Mouse (Mus musculus): Measurements from ENCODE around the gene Nptxr. TPM values are rescaled to one million over a fixed set of nuclear protein-coding genes. Genes with fewer than 3 reads are reported as not detected.
"Not testable (repeated sequence)": the region's sequence is repeated elsewhere in the genome, so short reads cannot be mapped to it uniquely, and the experiment has no call there.

Nptxr gene
- total RNA-seq, 2 experiments from 2014 or later, result 878 to 953 TPM

GRCm38 (mm10) chr15:79823588-79824280 is 19.2 kb upstream of the Nptxr start:
- peak in 1 of 2 experiments; percentile 19 for DNase-seq (ENCODE audit: low spot score in 2 of 2)

- no peak for DNase-seq (ENCODE audit: low spot score in 2 of 2)
Observed at GRCm38 (mm10) chr15:79822265-79823199, 18.0 kb upstream of the Nptxr start.

DNA sequence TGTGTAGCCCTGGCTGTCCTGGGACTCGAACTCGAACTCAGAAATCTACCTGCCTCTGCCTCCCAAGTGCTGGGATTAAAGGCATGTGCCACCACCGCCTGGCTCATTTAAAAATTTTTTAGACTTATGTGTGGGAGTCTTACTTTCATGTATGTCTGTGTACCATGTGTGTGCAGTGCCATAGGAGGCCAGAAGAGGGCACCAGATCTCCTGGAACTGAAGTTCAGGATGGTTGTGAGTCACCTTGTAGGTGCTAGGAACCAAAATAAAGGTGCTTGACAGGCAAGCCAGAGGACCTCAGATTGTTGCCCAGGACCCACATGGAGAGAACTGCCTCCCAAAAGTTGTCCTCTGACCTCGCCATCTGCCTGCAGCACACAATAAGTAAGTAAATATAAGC is 13.8 kb upstream of the Nptxr start:
- no peak for DNase-seq (ENCODE audit: low spot score in 2 of 2)

GRCm38 (mm10) chr15:79813666-79814258 is 9.2 kb upstream of the Nptxr start:
- DNase-seq (ENCODE audit: low spot score in 2 of 2), result no peak

- not testable (repeated sequence) for DNase-seq (ENCODE audit: low spot score in 2 of 2)
Observed at GRCm38 (mm10) chr15:79812840-79813239, 8.3 kb upstream of the Nptxr start.

DNA sequence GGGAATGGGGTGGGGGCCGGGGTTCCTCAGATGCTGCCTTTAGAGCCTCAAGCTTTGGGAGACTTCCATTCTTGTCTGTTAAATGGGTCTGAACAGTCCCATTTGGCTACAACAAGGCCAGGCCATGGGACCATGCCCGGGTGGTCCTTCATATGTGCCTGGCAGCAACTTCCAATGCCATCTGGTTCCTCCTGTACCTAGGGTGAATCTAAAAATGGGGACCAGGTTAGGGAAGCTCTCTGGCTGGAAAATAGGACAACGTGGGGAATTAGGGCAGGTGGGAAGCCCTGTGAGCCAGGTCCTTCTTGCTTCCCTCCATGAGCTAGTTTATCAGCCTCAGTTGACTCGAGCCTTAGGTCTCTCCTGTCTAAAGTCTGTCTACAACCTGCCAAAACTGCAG is 6.4 kb upstream of the Nptxr start:
- DNase-seq (ENCODE audit: low spot score in 2 of 2), result no peak

DNA sequence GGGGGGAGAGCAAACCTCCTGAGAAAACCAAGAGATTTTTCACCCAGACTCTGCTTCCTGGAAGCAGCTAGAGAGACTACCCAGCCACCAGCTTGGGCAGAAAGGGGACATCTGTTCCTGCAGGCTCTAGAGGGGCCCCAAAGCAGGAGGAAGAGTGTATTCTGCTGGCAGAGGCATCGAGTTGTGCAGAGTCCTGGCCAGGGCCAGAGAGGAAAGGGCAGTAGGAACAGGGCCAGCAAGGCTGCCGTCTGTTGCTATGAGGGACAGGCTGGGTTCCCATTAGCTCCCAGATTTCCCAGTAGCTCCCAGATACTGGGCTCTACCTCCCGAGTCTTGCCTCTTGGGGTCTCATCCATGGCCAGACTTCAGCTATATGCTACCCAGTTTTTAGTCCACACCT is 5.5 kb upstream of the Nptxr start:
- no peak for DNase-seq (ENCODE audit: low spot score in 2 of 2)

GRCm38 (mm10) chr15:79808658-79809057 is 4.1 kb upstream of the Nptxr start:
- no peak for DNase-seq (ENCODE audit: low spot score in 2 of 2)

GRCm38 (mm10) chr15:79808114-79808513 is 3.5 kb upstream of the Nptxr start:
- peak in 1 of 2 experiments; percentile 22 for DNase-seq (ENCODE audit: low spot score in 2 of 2)

GRCm38 (mm10) chr15:79807050-79807449 is 2.5 kb upstream of the Nptxr start:
- DNase-seq (ENCODE audit: low spot score in 2 of 2), result no peak

GRCm38 (mm10) chr15:79805246-79805645 is 680 bp upstream of the Nptxr start:
- DNase-seq (ENCODE audit: low spot score in 2 of 2), result no peak

DNA sequence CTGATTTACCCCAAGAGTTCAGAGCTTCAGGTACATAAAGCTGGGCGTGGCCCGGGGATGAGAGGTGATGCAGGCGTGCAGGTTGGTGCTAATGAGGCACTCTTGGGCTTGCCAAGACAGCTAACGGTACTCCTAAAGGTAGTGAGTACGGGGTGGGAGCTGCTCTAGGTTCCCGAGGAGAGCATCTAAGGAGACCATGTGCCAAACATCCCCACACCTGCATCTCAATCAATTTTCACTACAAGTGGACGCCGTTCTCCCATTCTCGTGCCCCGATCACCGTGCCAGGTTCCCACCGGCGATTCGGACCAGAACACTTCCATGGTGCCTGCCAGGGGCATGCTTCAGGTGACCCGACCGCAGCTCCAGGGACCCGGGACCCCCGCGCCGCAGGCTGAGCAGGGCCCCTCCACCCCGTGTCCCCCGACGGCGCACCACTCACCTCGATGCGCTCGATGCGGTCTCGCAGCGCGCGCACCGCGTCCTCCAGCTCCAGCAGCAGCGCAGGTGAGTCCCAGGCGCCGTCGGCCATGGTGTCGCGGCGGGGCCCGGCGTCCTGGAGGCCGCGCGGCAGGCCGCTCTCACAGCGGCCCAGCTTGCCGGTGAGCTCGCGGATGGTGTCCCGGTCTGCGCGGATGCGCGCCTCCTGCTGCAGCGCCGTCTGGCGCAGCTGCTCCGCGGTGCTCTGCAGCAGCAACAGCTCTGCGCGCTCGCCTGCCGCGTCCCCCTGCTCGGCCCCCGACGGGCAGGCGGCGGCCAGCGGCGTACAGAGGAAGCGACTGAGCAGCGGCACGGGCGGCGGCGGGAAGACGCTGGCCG is 824 bp downstream of the Nptxr start:
- DNase-seq (ENCODE audit: low spot score in 2 of 2), result no peak

- no peak for DNase-seq (ENCODE audit: low spot score in 2 of 2)
Observed at GRCm38 (mm10) chr15:79802304-79802703, 2.3 kb downstream of the Nptxr start.

- no peak for DNase-seq (ENCODE audit: low spot score in 2 of 2)
Observed at GRCm38 (mm10) chr15:79801646-79802045, 2.9 kb downstream of the Nptxr start.

DNA sequence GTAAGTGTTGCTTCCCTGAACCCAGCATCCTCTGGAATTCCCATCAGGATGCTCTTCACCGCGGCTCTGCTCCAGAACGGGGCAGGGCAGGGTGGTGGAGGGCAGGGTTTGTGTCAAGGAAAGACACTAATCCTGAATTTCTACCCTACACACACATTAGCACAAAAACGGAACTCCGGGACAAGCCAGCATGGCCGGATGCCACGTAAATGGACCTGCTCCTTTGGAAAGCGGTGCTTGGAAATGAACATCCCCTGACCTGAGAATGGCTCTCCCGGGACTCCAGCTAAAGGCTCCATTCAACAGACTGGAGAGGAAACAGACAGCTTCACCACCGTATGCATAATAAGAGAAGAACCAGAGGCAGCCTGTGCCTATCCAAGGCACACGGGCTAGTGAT is 3.9 kb downstream of the Nptxr start:
- DNase-seq (ENCODE audit: low spot score in 2 of 2), result no peak

- DNase-seq (ENCODE audit: low spot score in 2 of 2), result no peak
Observed at GRCm38 (mm10) chr15:79798591-79798990, 6.0 kb downstream of the Nptxr start.

DNA sequence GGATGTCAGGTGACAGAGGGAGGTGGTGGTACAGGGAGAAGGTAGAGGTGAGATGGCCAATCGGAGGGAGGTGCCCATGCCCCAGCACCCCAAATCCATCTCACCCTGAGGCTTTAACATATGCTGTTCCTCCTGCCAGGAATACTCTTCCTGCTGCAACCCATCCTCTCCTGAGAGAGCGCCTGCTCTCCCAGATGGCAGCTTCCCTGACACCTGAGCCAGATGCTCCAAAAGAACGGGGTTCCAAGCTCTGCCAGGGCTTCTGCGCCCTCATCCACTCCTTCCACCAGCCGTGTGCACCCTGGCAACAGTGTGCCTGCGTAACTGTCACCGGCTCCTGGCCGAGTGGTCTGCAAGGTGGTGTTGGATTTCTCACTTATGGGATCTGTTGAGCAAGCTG is 6.9 kb downstream of the Nptxr start:
- no peak for DNase-seq (ENCODE audit: low spot score in 2 of 2)

DNA sequence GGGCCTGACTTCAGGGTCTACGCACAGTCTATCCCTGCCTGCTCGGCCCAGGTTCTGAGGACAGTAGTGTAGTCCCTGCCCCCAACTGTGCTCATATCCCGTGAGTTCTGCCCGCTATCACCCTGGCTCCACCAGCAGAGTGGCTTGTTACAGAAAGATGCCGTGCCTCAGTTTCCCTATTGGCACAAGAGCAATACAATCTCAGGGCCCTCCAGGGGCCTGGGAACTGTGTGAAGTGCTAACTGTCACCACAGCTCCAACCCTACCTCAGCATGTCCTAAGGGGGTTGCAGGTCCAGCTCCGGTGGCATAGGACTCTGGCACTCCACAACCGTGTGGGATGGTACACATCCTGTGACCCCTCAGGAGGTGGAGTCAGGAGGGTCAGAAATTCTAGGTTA is 7.5 kb downstream of the Nptxr start:
- no peak for DNase-seq (ENCODE audit: low spot score in 2 of 2)

- peak; percentile 61 to 70 for DNase-seq (ENCODE audit: low spot score in 2 of 2)
Observed at GRCm38 (mm10) chr15:79796256-79796655, 8.3 kb downstream of the Nptxr start.

GRCm38 (mm10) chr15:79794173-79794572 is 10.4 kb downstream of the Nptxr start:
- DNase-seq (ENCODE audit: low spot score in 2 of 2), result no peak

DNA sequence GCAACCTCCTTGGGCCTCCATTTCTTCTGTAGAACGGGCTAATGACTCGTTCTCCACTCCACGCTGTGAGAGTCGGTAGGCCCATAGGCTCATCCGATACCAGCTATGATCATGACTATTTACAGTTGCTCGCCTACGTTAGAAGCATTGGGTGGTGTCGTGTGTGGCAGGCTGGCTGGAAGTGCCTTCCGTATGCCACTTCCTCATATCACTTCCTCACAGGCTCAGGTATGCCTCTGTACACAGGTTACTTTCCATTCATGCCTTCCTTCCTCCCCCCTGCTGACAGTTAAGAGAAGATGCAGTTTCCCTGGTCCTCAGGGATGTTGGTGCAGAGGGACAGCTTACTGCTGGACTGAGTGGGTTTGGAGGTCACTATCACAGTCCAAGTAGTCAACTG is 11.5 kb downstream of the Nptxr start:
- DNase-seq (ENCODE audit: low spot score in 2 of 2), result no peak
